Mouse (Mus musculus) midbrain, embryonic 14.5 days (tissue): ENCODE data around the gene Kat6b. TPM values are rescaled to one million over a fixed set of nuclear protein-coding genes. Genes with fewer than 3 reads are reported as not detected.
"Not testable (repeated sequence)": the region's sequence is repeated elsewhere in the genome, so short reads cannot be mapped to it uniquely, and the experiment has no call there.

Experiments used
- ATAC-seq: fragments of 200-750 bp; cut with Nextera tagmentation; 2 replicates; pipeline ENCODE4 v1.8.0; 2017; ENCODE audit warnings: moderate number of reproducible peaks, moderate library complexity; ENCODE audit not compliant: low FRiP score, low TSS enrichment
- DNase-seq: peaks from one replicate; pipeline ENCODE4 v3.0.0-alpha.2; 2015
- H3K27ac ChIP-seq: fragments of 300-500 bp; sonication (generic); replicated peaks from 2 replicates; pipeline ENCODE4 v1.5.1; 2014; ENCODE audit warnings: mild to moderate bottlenecking, low read depth, low read length, moderate library complexity
- H3K27me3 ChIP-seq: fragments of 300-500 bp; sonication (generic); 2 replicates; pipeline ENCODE4 v1.6.1; 2014; ENCODE audit warnings: low read length, control low read depth, mixed read lengths; ENCODE audit not compliant: control insufficient read depth, insufficient read depth
- H3K36me3 ChIP-seq: fragments of 300-500 bp; sonication (generic); 2 replicates; pipeline ENCODE4 v1.6.1; 2014; ENCODE audit warnings: low read length, control low read depth; ENCODE audit not compliant: control insufficient read depth, insufficient read depth
- H3K4me1 ChIP-seq: fragments of 300-500 bp; sonication (generic); 2 replicates; pipeline ENCODE4 v1.6.1; 2014; ENCODE audit warnings: mild to moderate bottlenecking, antibody characterized with exemption, low read length, control low read depth; ENCODE audit not compliant: control insufficient read depth, insufficient read depth
- H3K4me2 ChIP-seq: fragments of 300-500 bp; sonication (generic); 2 replicates; pipeline ENCODE4 v1.6.1; 2014; ENCODE audit warnings: mild to moderate bottlenecking, low read length, moderate library complexity
- H3K4me3 ChIP-seq: fragments of 300-500 bp; sonication (generic); replicated peaks from 2 replicates; pipeline ENCODE4 v1.5.1; 2014; ENCODE audit warnings: low read depth, low read length
- H3K9ac ChIP-seq: fragments of 300-500 bp; sonication (generic); replicated peaks from 2 replicates; pipeline ENCODE4 v1.6.1; 2014; ENCODE audit warnings: mild to moderate bottlenecking, low read length, moderate library complexity
- H3K9me3 ChIP-seq: fragments of 300-500 bp; sonication (generic); 2 replicates; pipeline ENCODE4 v1.6.1; 2016; ENCODE audit warnings: low read length, control low read depth, mixed read lengths; ENCODE audit not compliant: control insufficient read depth
- WGBS: fragments of 180-500 bp; shearing (Covaris S2); extraction: QIAGEN DNeasy Blood & Tissue Kit; methylation state at CpG from one replicate; pipeline ENCODE4 v1.1.7; 2014; 5-methylcytosine and 5-hydroxymethylcytosine counted together
- polyA plus RNA-seq: library from polyadenylated mRNA; unstranded; fragments of >200 nt; fragmentation: Nextera tagmentation; extraction: Ambion mirVana; gene quantifications from 2 replicates; pipeline ENCODE4 v1.2.1, GENCODE M21; 2014

Gene Kat6b
- polyA plus RNA-seq, 1 experiment from 2014 or later = 29.4 TPM

- not testable (repeated sequence) for H3K36me3 ChIP-seq, DNase-seq, H3K4me1 ChIP-seq, H3K9me3 ChIP-seq, H3K27ac ChIP-seq, H3K4me2 ChIP-seq, ATAC-seq, H3K9ac ChIP-seq, H3K27me3 ChIP-seq, H3K4me3 ChIP-seq
- 75% methylated on average over 4 of the region's 4 CpGs for WGBS
These were observed 6.6 kb upstream of the Kat6b start for GRCm38 (mm10) chr14:21474593-21475132.

GRCm38 (mm10) chr14:21477181-21477580 is 4.1 kb upstream of the Kat6b start:
- ATAC-seq = no peak
- 93% methylated on average over 2 of the region's 2 CpGs for WGBS
- no peaks in the 10 kb centered on the region for H3K9me3 ChIP-seq

GRCm38 (mm10) chr14:21479566-21479965 is 1.7 kb upstream of the Kat6b start:
- Histone ChIP-seq H3K4me2 (no peak overlapping the region), H3K27me3 (no peaks in the 10 kb centered on the region), H3K9me3 (no peaks in the 10 kb centered on the region), H3K4me3 (no peak overlapping the region), H3K36me3 (no peaks in the 10 kb centered on the region), H3K27ac (no peak overlapping the region), H3K9ac (no peak overlapping the region), H3K4me1 (no peaks in the 10 kb centered on the region)
- no peak for DNase-seq
- WGBS = 95% methylated on average over 8 of the region's 8 CpGs
- ATAC-seq = no peak

More at GRCm38 (mm10) chr14:21477181-21477580, 4.1 kb upstream of the Kat6b start:
- Histone ChIP-seq H3K27me3 (no peaks in the 10 kb centered on the region), H3K4me1 (no peaks in the 10 kb centered on the region), H3K9ac (no peak overlapping the region), H3K4me3 (no peak overlapping the region), H3K36me3 (no peaks in the 10 kb centered on the region), H3K4me2 (no peak overlapping the region), H3K27ac (no peak overlapping the region)
- no peak for DNase-seq

GRCm38 (mm10) chr14:21480191-21480590 is 1.0 kb upstream of the Kat6b start:
- Histone ChIP-seq H3K4me3 (no peak overlapping the region), H3K9me3 (no peaks in the 10 kb centered on the region), H3K4me2 (no peak overlapping the region), H3K27ac (no peak overlapping the region), H3K27me3 (no peaks in the 10 kb centered on the region), H3K4me1 (no peaks in the 10 kb centered on the region), H3K36me3 (no peaks in the 10 kb centered on the region), H3K9ac (no peak overlapping the region)
- 95% methylated on average over 5 of the region's 5 CpGs for WGBS
- no peak for DNase-seq
- ATAC-seq = no peak

GRCm38 (mm10) chr14:21484199-21484598 is 3.0 kb downstream of the Kat6b start:
- Histone ChIP-seq H3K27ac (no peak overlapping the region), H3K9me3 (no peaks in the 10 kb centered on the region), H3K4me3 (no peak overlapping the region), H3K36me3 (no peaks in the 10 kb centered on the region), H3K9ac (no peak overlapping the region), H3K4me1 (no peaks in the 10 kb centered on the region), H3K27me3 (no peaks in the 10 kb centered on the region), H3K4me2 (no peak overlapping the region)
- 66% methylated on average over 2 of the region's 2 CpGs for whole genome bisulfite sequencing
- DNase-seq (no peak), ATAC-seq (no peak)

- no peaks in the 10 kb centered on the region for H3K27me3 ChIP-seq
- DNase-seq (no peak), ATAC-seq (no peak)
These were observed 3.5 kb downstream of the Kat6b start for GRCm38 (mm10) chr14:21484693-21485092.

GRCm38 (mm10) chr14:21485961-21486520 is 4.8 kb downstream of the Kat6b start:
- WGBS = 98% methylated on average over 3 of the region's 3 CpGs
- Histone ChIP-seq H3K27me3 (no peaks in the 10 kb centered on the region), H3K9me3 (no peaks in the 10 kb centered on the region), H3K4me2 (no peak overlapping the region), H3K36me3 (no peaks in the 10 kb centered on the region), H3K4me1 (no peaks in the 10 kb centered on the region), H3K9ac (no peak overlapping the region), H3K27ac (no peak overlapping the region), H3K4me3 (no peak overlapping the region)
- DNase-seq (no peak), ATAC-seq (no peak)

More at GRCm38 (mm10) chr14:21484693-21485092, 3.5 kb downstream of the Kat6b start:
- Histone ChIP-seq H3K4me2 (no peak overlapping the region), H3K9me3 (no peaks in the 10 kb centered on the region), H3K36me3 (no peaks in the 10 kb centered on the region), H3K4me1 (no peaks in the 10 kb centered on the region), H3K27ac (no peak overlapping the region), H3K4me3 (no peak overlapping the region), H3K9ac (no peak overlapping the region)
- WGBS = 95% methylated on average over 10 of the region's 10 CpGs

- H3K4me3 ChIP-seq, H3K9ac ChIP-seq, H3K9me3 ChIP-seq, H3K4me1 ChIP-seq, H3K27me3 ChIP-seq, DNase-seq, H3K36me3 ChIP-seq, H3K27ac ChIP-seq, H3K4me2 ChIP-seq, ATAC-seq: not testable (repeated sequence)
- 100% methylated on average over 2 of the region's 2 CpGs for WGBS
These were observed 5.9 kb downstream of the Kat6b start for GRCm38 (mm10) chr14:21487135-21487534.

GRCm38 (mm10) chr14:21488426-21489115 is 7.3 kb downstream of the Kat6b start:
- not testable (repeated sequence) for H3K36me3 ChIP-seq, H3K9me3 ChIP-seq, H3K27me3 ChIP-seq, DNase-seq, H3K4me1 ChIP-seq, H3K9ac ChIP-seq, H3K27ac ChIP-seq, H3K4me3 ChIP-seq, H3K4me2 ChIP-seq, ATAC-seq
- 68% methylated on average over 8 of the region's 9 CpGs for WGBS
